In genomic region chr9:41118065-41118464, GRCm38 (mm10) we compare ENCODE assay signal across 7 mouse cellular contexts. TPM values are rescaled to one million over a fixed set of nuclear protein-coding genes. Genes with fewer than 3 reads are reported as not detected.
DNase-seq lines count a peak whose midpoint lies in the region; ATAC-seq and TF ChIP-seq lines count a peak whose summit lies in the region.

No protein-coding gene starts in this region.

- H3K4me3 ChIP-seq in kidney, embryonic 14.5 days (ENCODE audit: low read length) = no peak overlapping the region
- 0 out of 4 replicates have a peak overlapping the region, but pooled peaks of 1 of the 2 experiments have one; percentile 3 for H3K4me3 ChIP-seq in MEL (ENCODE audit: control insufficient read depth in 1 of 2, insufficient read depth in 1 of 2, low read depth in 2 of 2, low read length in 2 of 2)
- no peak overlapping the region for H3K4me3 ChIP-seq in hindbrain, embryonic 11.5 days (ENCODE audit: low read depth, low read length)

- H3K4me1 ChIP-seq in kidney, embryonic 14.5 days (ENCODE audit: control insufficient read depth, insufficient read depth, low read length) = peaks cover 6% of the 10 kb centered on the region
- H3K4me1 ChIP-seq in MEL (ENCODE audit: control insufficient read depth in 1 of 2, insufficient read depth in 2 of 2, low read length in 2 of 2) = peaks cover 2 to 41% of the 10 kb centered on the region in 2 experiments
- no peaks in the 10 kb centered on the region for H3K4me1 ChIP-seq in hindbrain, embryonic 11.5 days (replicated peaks; ENCODE audit: control insufficient read depth, insufficient read depth, low read length)

- 0 out of 2 replicates have a peak, but pooled peaks have one; percentile 62 for ATAC-seq in kidney, embryonic 14.5 days (ENCODE audit: low FRiP score, low TSS enrichment)
- ATAC-seq in hindbrain, embryonic 11.5 days (ENCODE audit: low FRiP score) = no peak

- no peak for TF ChIP-seq RAD21 in MEL (IDR thresholded peaks at IDR 0.05; ENCODE audit: low read depth, low read length)

- no peak overlapping the region for H3K27ac ChIP-seq in kidney, embryonic 14.5 days (ENCODE audit: low read depth, low read length)
- peak overlapping the region; percentile 74 for H3K27ac ChIP-seq in MEL (ENCODE audit: control insufficient read depth, low read depth, low read length)
- no peak overlapping the region for H3K27ac ChIP-seq in hindbrain, embryonic 11.5 days (ENCODE audit: low read depth, low read length)

- H3K36me3 ChIP-seq in kidney, embryonic 14.5 days (ENCODE audit: control insufficient read depth, insufficient read depth, low read length) = no peaks in the 10 kb centered on the region
- H3K36me3 ChIP-seq in MEL (ENCODE audit: control insufficient read depth in 1 of 2, insufficient read depth in 2 of 2, low read length in 2 of 2) = peaks cover 0 to 30% of the 10 kb centered on the region in 2 experiments; a peak in 2 of 4 replicates
- no peaks in the 10 kb centered on the region for H3K36me3 ChIP-seq in hindbrain, embryonic 11.5 days (ENCODE audit: control insufficient read depth, insufficient read depth, low read length)

- H3K9ac ChIP-seq in kidney, embryonic 14.5 days (ENCODE audit: low read depth, low read length) = no peak overlapping the region
- no peak overlapping the region; the same call in 1 of the 2 replicates for H3K9ac ChIP-seq in MEL (ENCODE audit: control insufficient read depth, low read depth, low read length, poor library complexity, severe bottlenecking)
- H3K9ac ChIP-seq in hindbrain, embryonic 11.5 days (ENCODE audit: low read depth, low read length) = no peak overlapping the region

- no peak overlapping the region for H3K4me2 ChIP-seq in kidney, embryonic 14.5 days (replicated peaks; ENCODE audit: low read depth, low read length)
- H3K4me2 ChIP-seq in hindbrain, embryonic 11.5 days (replicated peaks; ENCODE audit: low read depth, low read length) = no peak overlapping the region

- no peaks in the 10 kb centered on the region for H3K9me3 ChIP-seq in kidney, embryonic 14.5 days (ENCODE audit: control insufficient read depth, low read length)
- no peaks in the 10 kb centered on the region for H3K9me3 ChIP-seq in MEL (replicated peaks; ENCODE audit: insufficient read depth, low read length)
- H3K9me3 ChIP-seq in hindbrain, embryonic 11.5 days (ENCODE audit: control insufficient read depth, low read length) = no peaks in the 10 kb centered on the region

- WGBS in kidney, embryonic 14.5 days = 24% methylated on average over 7 of the region's 7 CpGs
- WGBS in hindbrain, embryonic 11.5 days = 65% methylated on average over 7 of the region's 7 CpGs

- TF ChIP-seq EP300 in MEL (IDR thresholded peaks at IDR 0.05; ENCODE audit: low read depth in 1 of 2, low read length in 2 of 2) = peak; percentile 71 to 88

- H3K79me2 ChIP-seq in MEL (ENCODE audit: control insufficient read depth, insufficient read depth, low read length, poor library complexity) = no peaks in the 10 kb centered on the region

- no peak for TF ChIP-seq POLR2A in MEL (IDR thresholded peaks at IDR 0.05; ENCODE audit: control insufficient read depth in 1 of 2, insufficient read depth in 1 of 2, low read depth in 1 of 2, low read length in 2 of 2, poor library complexity in 1 of 2)

- no peak for DNase-seq in kidney, postnatal 14 days
- DNase-seq in MEL (ENCODE audit: low read depth, low spot score) = peak; percentile 86
- peak; percentile 58 for DNase-seq in c-Kit-positive CD71-positive TER-119-positive erythroid progenitor cells, embryonic 14.5 days (ENCODE audit: low spot score)
- peak; percentile 84 for DNase-seq in naive thymus-derived CD4-positive, alpha-beta T cell, adult 2 months (ENCODE audit: low read depth)
- DNase-seq in adrenal gland, postnatal 4 days (ENCODE audit: low spot score in 2 of 2) = no peak
- DNase-seq in hindbrain, embryonic 11.5 days (ENCODE audit: low spot score) = no peak

- H3K27me3 ChIP-seq in kidney, embryonic 14.5 days (ENCODE audit: control insufficient read depth, insufficient read depth, low read length) = no peaks in the 10 kb centered on the region
- no peaks in the 10 kb centered on the region for H3K27me3 ChIP-seq in MEL (ENCODE audit: control insufficient read depth in 1 of 2, insufficient read depth in 2 of 2, low read length in 2 of 2)
- no peaks in the 10 kb centered on the region for H3K27me3 ChIP-seq in hindbrain, embryonic 11.5 days (ENCODE audit: control insufficient read depth, insufficient read depth, low read length)

- no peak for TF ChIP-seq CTCF in MEL (IDR thresholded peaks at IDR 0.05 in 2 of 3, conservative IDR thresholded peaks at IDR 0.05 in 1 of 3; ENCODE audit: control insufficient read depth in 1 of 3, insufficient read depth in 1 of 3, low read depth in 2 of 3, low read length in 3 of 3, poor library complexity in 1 of 3, severe bottlenecking in 1 of 3)

TF ChIP-seq in MEL, 35 proteins besides CTCF, POLR2A, EP300 and RAD21:
- peak; percentile 82 for TF ChIP-seq ETS1 (IDR thresholded peaks at IDR 0.05; ENCODE audit: low read depth, low read length)
- TF ChIP-seq UBTF (IDR thresholded peaks at IDR 0.05; ENCODE audit: borderline replicate concordance, insufficient read depth, low read depth, low read length) = no peak
- TF ChIP-seq JUND (IDR thresholded peaks at IDR 0.05; ENCODE audit: low read depth, low read length) = no peak
- peak; percentile 73; the same call in 1 of the 2 replicates for TF ChIP-seq MEF2A (IDR thresholded peaks at IDR 0.05; ENCODE audit: extremely low read depth, insufficient replicate concordance, low read depth, low read length, poor library complexity, severe bottlenecking)
- no peak for TF ChIP-seq ZMIZ1 (IDR thresholded peaks at IDR 0.05; ENCODE audit: low read depth, low read length)
- TF ChIP-seq CHD2 (IDR thresholded peaks at IDR 0.05; ENCODE audit: low read length) = no peak
- no peak for TF ChIP-seq USF1 (IDR thresholded peaks at IDR 0.05; ENCODE audit: low read depth, low read length)
- TF ChIP-seq NELFE (IDR thresholded peaks at IDR 0.05; ENCODE audit: low read depth, low read length) = no peak
- no peak for TF ChIP-seq E2F4 (IDR thresholded peaks at IDR 0.05; ENCODE audit: borderline replicate concordance, low read depth, low read length)
- peak; percentile 68 for TF ChIP-seq TAL1 (IDR thresholded peaks at IDR 0.05; ENCODE audit: low read length)
- TF ChIP-seq USF2 (IDR thresholded peaks at IDR 0.05; ENCODE audit: borderline replicate concordance in 1 of 2, insufficient read depth in 1 of 2, low read depth in 1 of 2, low read length in 2 of 2) = no peak
- TF ChIP-seq ZKSCAN1 (IDR thresholded peaks at IDR 0.05; ENCODE audit: low read depth, low read length) = no peak
- no peak for TF ChIP-seq CHD1 (IDR thresholded peaks at IDR 0.05; ENCODE audit: low read depth, low read length)
- TF ChIP-seq MAX (IDR thresholded peaks at IDR 0.05; ENCODE audit: low read length) = peak; percentile 51; the same call in 1 of the 2 replicates
- TF ChIP-seq POLR2AphosphoS5 (IDR thresholded peaks at IDR 0.05; ENCODE audit: borderline replicate concordance, low read depth, low read length) = no peak
- no peak for TF ChIP-seq SMC3 (IDR thresholded peaks at IDR 0.05; ENCODE audit: low read depth, low read length)
- no peak for TF ChIP-seq MAFK (IDR thresholded peaks at IDR 0.05; ENCODE audit: borderline replicate concordance, low read depth, low read length)
- TF ChIP-seq MXI1 (IDR thresholded peaks at IDR 0.05; ENCODE audit: low read depth, low read length) = peak; percentile 54; the same call in 1 of the 2 replicates
- no peak for TF ChIP-seq ELF1 (IDR thresholded peaks at IDR 0.05; ENCODE audit: low read depth, low read length)
- TF ChIP-seq KAT2A (conservative IDR thresholded peaks at IDR 0.05; ENCODE audit: low read depth, low read length) = no peak
- TF ChIP-seq GABPA (IDR thresholded peaks at IDR 0.05; ENCODE audit: low read depth, low read length) = no peak
- peak; percentile 85 for TF ChIP-seq SIN3A (IDR thresholded peaks at IDR 0.05; ENCODE audit: low read length)
- no peak for TF ChIP-seq TBP (IDR thresholded peaks at IDR 0.05; ENCODE audit: low read depth, low read length)
- no peak; the same call in 1 of the 2 replicates for TF ChIP-seq NRF1 (IDR thresholded peaks at IDR 0.05; ENCODE audit: insufficient read depth, low read depth, low read length, poor library complexity, severe bottlenecking)
- TF ChIP-seq GATA1 (IDR thresholded peaks at IDR 0.05; ENCODE audit: low read depth, low read length) = peak; percentile 89
- TF ChIP-seq MYC (IDR thresholded peaks at IDR 0.05; ENCODE audit: low read depth, low read length) = 0 out of 2 replicates have a peak, but pooled peaks have one; percentile 51
- TF ChIP-seq ZNF384 (IDR thresholded peaks at IDR 0.05; ENCODE audit: low read depth, low read length) = no peak
- no peak for TF ChIP-seq ZC3H11A (IDR thresholded peaks at IDR 0.05; ENCODE audit: low read depth, low read length)
- TF ChIP-seq MYB (IDR thresholded peaks at IDR 0.05; ENCODE audit: low read depth, low read length) = no peak
- peak; percentile 53; the same call in 1 of the 2 replicates for TF ChIP-seq MAZ (IDR thresholded peaks at IDR 0.05; ENCODE audit: low read depth, low read length)
- TF ChIP-seq TCF12 (IDR thresholded peaks at IDR 0.05; ENCODE audit: low read depth, low read length) = peak; percentile 60; the same call in 1 of the 2 replicates
- no peak for TF ChIP-seq HCFC1 (IDR thresholded peaks at IDR 0.05; ENCODE audit: low read depth, low read length)
- peak; percentile 100 for TF ChIP-seq BHLHE40 (IDR thresholded peaks at IDR 0.05; ENCODE audit: borderline replicate concordance, low read depth, low read length)
- TF ChIP-seq POLR2AphosphoS2 (IDR thresholded peaks at IDR 0.05; ENCODE audit: low read length) = no peak
- TF ChIP-seq RCOR1 (IDR thresholded peaks at IDR 0.05; ENCODE audit: low read depth, low read length) = no peak

RNA-seq across cellular contexts. Expression of gene Ubash3b, which starts 43.4 kb away (rescaled TPM):
- 9.3 TPM in 2 replicates for polyA plus RNA-seq in kidney, embryonic 14.5 days (2014; fragmentation: Nextera tagmentation; extraction: Ambion mirVana)
- total RNA-seq in MEL (2012; rRNA removed) = 5.4 and 6.8 TPM in 2 replicates
- 10 to 100 TPM in 1 of 2 experiments, not detected in 1; 11.3 TPM for polyA plus RNA-seq in MEL (2012; ENCODE audit: insufficient read depth in 1 of 2, insufficient read length in 2 of 2, low read depth in 1 of 2, low replicate concordance in 2 of 2, missing spikeins in 1 of 2)
- total RNA-seq in adrenal gland, postnatal 4 days (2021) = 1 to 10 TPM; 6.5 to 6.7 TPM
- 12.0 and 13.7 TPM in 2 replicates for polyA plus RNA-seq in hindbrain, embryonic 11.5 days (2014; fragmentation: Nextera tagmentation; extraction: Ambion mirVana)

Comparison
In these comparisons a context has a peak if more than half of its experiments do, and no peak if none do; other contexts are left out.
1. DNase-seq: peak in MEL (single experiment), c-Kit-positive CD71-positive TER-119-positive erythroid progenitor cells, embryonic 14.5 days (single experiment) and naive thymus-derived CD4-positive, alpha-beta T cell, adult 2 months (single experiment); none in kidney, postnatal 14 days (single experiment), adrenal gland, postnatal 4 days (0 of 2) and hindbrain, embryonic 11.5 days (single experiment).